21 mouse cellular contexts compared by ENCODE assay signal in the genomic region with DNA sequence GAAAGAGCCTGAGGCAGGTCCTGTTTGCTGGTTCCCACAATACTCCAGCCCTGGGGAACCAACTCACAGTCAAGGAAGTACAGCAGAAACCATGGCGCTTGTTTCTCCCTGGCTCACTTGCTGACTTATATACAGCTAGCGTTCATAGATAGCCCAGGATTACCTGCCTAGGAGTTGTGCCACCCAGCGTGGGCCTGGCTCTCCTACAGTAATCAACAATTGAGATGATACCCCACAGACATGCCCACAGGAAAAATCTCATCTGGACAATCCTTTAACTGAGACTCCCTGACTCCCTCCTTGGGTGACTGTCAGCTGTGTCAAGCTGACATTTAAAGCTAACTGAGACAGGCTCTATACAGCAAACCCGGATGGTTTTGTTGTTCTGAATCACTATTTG.
DNase-seq lines count a peak whose midpoint lies in the region; ATAC-seq and TF ChIP-seq lines count a peak whose summit lies in the region.
"Had no signal": no experiment of that assay in that cellular context is flagged by ENCODE, and none has a peak within 500 bp of the region (broad histone marks: within the 10 kb centered on the region; RNA-seq: fewer than 3 reads in every experiment).

No protein-coding gene starts in this region.

- DNase-seq in heart, adult 11 months = peak; percentile 57
- no peak for DNase-seq in heart, adult 2 months
- peak; percentile 61 for DNase-seq in midbrain, embryonic 11.5 days (ENCODE audit: low spot score, missing footprints)
- DNase-seq in spleen, postnatal 36 days (ENCODE audit: low spot score in 2 of 2) = no peak
- DNase-seq: adrenal gland, adult 2 months; adrenal gland, adult 8-10 months; adrenal gland, postnatal 10 days; adrenal gland, postnatal 14 days; adrenal gland, postnatal 25 days; adrenal gland, postnatal 36 days; B cell, adult 2 months; cerebellum, adult 11 months; cerebellum, adult 11-12 months; cerebellum, adult 18-20 months had no signal

- no peaks in the 10 kb centered on the region for H3K4me1 ChIP-seq in heart, adult 2 months (ENCODE audit: control insufficient read depth, insufficient read depth, low read length)
- peaks cover 9% of the 10 kb centered on the region; the same call in 1 of the 2 replicates for H3K4me1 ChIP-seq in midbrain, embryonic 11.5 days (ENCODE audit: control insufficient read depth, insufficient read depth, low read length)
- H3K4me1 ChIP-seq in midbrain, embryonic 13.5 days (replicated peaks) = peaks cover 11% of the 10 kb centered on the region
- no peaks in the 10 kb centered on the region for H3K4me1 ChIP-seq in embryonic fibroblast, embryonic 13.5 days (ENCODE audit: control insufficient read depth, insufficient read depth, low read length)

- no peak for TF ChIP-seq CTCF in heart, adult 2 months (IDR thresholded peaks at IDR 0.05)
- no peak for TF ChIP-seq CTCF in embryonic fibroblast, embryonic 13.5 days (IDR thresholded peaks at IDR 0.05; ENCODE audit: borderline replicate concordance, insufficient read depth, low read length)

- no peak for TF ChIP-seq POLR2A in heart, adult 2 months (IDR thresholded peaks at IDR 0.05; ENCODE audit: insufficient read depth, low read depth, low read length)
- TF ChIP-seq POLR2A in embryonic fibroblast, embryonic 13.5 days (IDR thresholded peaks at IDR 0.05; ENCODE audit: low read depth, low read length) = no peak

- no peak for ATAC-seq in midbrain, embryonic 11.5 days (ENCODE audit: low FRiP score)
- ATAC-seq in midbrain, embryonic 13.5 days = no peak
- ATAC-seq: activated CD4-positive, CD25-positive, alpha-beta regulatory T cell, adult 4 months; CD4-positive, CD25-positive, alpha-beta regulatory T cell, adult 4 months; Patski had no signal

- H3K4me3 ChIP-seq in heart, adult 2 months = no peak overlapping the region
- H3K4me3 ChIP-seq in midbrain, embryonic 11.5 days (ENCODE audit: low read depth, low read length) = no peak overlapping the region
- no peak overlapping the region for H3K4me3 ChIP-seq in midbrain, embryonic 13.5 days (replicated peaks)
- no peak overlapping the region for H3K4me3 ChIP-seq in embryonic fibroblast, embryonic 13.5 days (ENCODE audit: insufficient read depth, low read length)

- intact Hi-C loops in heart, adult 2 months (cut with DNase I) = no loop called here

- H3K27me3 ChIP-seq in heart, adult 2 months (ENCODE audit: control insufficient read depth, insufficient read depth, low read length) = no peaks in the 10 kb centered on the region
- H3K27me3 ChIP-seq in midbrain, embryonic 11.5 days (ENCODE audit: control insufficient read depth, insufficient read depth, low read length) = no peaks in the 10 kb centered on the region
- H3K27me3 ChIP-seq in midbrain, embryonic 13.5 days = 0 out of 2 replicates have a peak, but pooled peaks cover 3% of the 10 kb centered on the region
- H3K27me3 ChIP-seq: CH12.LX, Patski had no signal

- H3K27ac ChIP-seq in heart, adult 2 months = no peak overlapping the region
- no peak overlapping the region for H3K27ac ChIP-seq in midbrain, embryonic 11.5 days (ENCODE audit: low read depth, low read length)
- no peak overlapping the region for H3K27ac ChIP-seq in midbrain, embryonic 13.5 days
- 0 out of 2 replicates have a peak overlapping the region, but pooled peaks have one; percentile 26 for H3K27ac ChIP-seq in embryonic fibroblast, embryonic 13.5 days (ENCODE audit: insufficient read depth, low read length)

- 83% methylated on average over 4 of the region's 4 CpGs for WGBS in heart, adult 2 months
- WGBS in midbrain, embryonic 11.5 days = 84% methylated on average over 4 of the region's 4 CpGs
- WGBS in midbrain, embryonic 13.5 days = 87% methylated on average over 4 of the region's 4 CpGs

- H3K9me3 ChIP-seq in midbrain, embryonic 11.5 days (ENCODE audit: control insufficient read depth, low read length) = no peaks in the 10 kb centered on the region
- H3K9me3 ChIP-seq in midbrain, embryonic 13.5 days = no peaks in the 10 kb centered on the region
- H3K9me3 ChIP-seq: G1E had no signal

- no peak overlapping the region for H3K4me2 ChIP-seq in midbrain, embryonic 11.5 days
- no peak overlapping the region for H3K4me2 ChIP-seq in midbrain, embryonic 13.5 days (replicated peaks)

- no peaks in the 10 kb centered on the region for H3K79me2 ChIP-seq in heart, adult 2 months (replicated peaks; ENCODE audit: control insufficient read depth, insufficient read depth, low read length)

- H3K9ac ChIP-seq in heart, adult 2 months (ENCODE audit: low read depth, low read length) = no peak overlapping the region
- H3K9ac ChIP-seq in midbrain, embryonic 11.5 days (ENCODE audit: low read length) = no peak overlapping the region
- no peak overlapping the region for H3K9ac ChIP-seq in midbrain, embryonic 13.5 days (replicated peaks)

- TF ChIP-seq EP300 in heart, adult 2 months (IDR thresholded peaks at IDR 0.05; ENCODE audit: insufficient read depth, low read depth, low read length) = no peak

- no peaks in the 10 kb centered on the region for H3K36me3 ChIP-seq in heart, adult 2 months (ENCODE audit: control insufficient read depth, insufficient read depth, low read length)
- H3K36me3 ChIP-seq in midbrain, embryonic 11.5 days (ENCODE audit: control insufficient read depth, insufficient read depth, low read length) = no peaks in the 10 kb centered on the region
- H3K36me3 ChIP-seq in midbrain, embryonic 13.5 days = no peaks in the 10 kb centered on the region
- H3K36me3 ChIP-seq: G1E had no signal

Comparison
In these comparisons a context has a peak if more than half of its experiments do, and no peak if none do; other contexts are left out.
1. DNase-seq: peak in heart, adult 11 months (single experiment) and midbrain, embryonic 11.5 days (single experiment); none in heart, adult 2 months (0 of 2) and spleen, postnatal 36 days (0 of 2).